Mouse (Mus musculus): ENCODE results near the gene Siah1b.

DNA sequence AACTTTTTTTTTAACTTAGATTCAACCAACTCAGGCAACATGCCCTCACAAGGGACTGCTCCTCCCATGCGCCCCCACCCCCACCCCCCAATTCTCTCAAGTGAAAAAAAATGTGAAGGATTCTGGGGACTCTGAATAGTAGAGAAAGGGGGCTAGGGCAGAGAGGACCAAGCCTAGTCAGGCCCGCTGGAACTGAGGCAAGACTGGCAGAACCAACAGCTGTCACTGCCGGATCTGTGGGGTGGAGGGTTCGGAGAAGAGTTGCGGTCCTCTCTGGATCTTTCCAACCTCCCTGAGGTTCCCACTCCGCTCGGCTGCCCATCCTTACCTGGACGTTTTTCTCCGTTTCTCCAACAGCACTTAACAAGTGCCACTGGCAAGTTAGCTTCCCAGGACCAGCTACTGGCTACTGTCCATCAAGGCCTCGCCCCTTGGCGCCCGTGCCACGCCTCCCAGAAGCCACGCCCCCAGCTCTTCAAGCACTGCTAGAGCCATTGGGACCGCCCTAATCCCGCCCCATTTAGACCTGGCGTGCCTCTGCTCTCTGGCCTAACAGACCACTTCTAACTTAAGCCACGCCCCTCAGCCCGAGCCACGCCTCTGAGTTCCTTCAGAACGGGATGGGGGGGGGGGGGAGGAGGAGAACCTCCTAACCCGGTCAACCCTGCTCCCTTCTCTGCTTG, 48.5 kb downstream of the Siah1b start, which contains the start of gene Car5b:
- TF ChIP-seq GATA1 (IDR thresholded peaks at IDR 0.05; ENCODE audit: low read length), result no peak
- no peak for TF ChIP-seq TAL1 (IDR thresholded peaks at IDR 0.05; ENCODE audit: low read length)
